Mouse (Mus musculus): ENCODE data around the gene Dis3l.

Dis3l gene

GRCm38 (mm10) chr9:64261023-64261422, 80.1 kb downstream of the Dis3l start:
- WGBS = 78% methylated on average over 4 of the region's 4 CpGs

- WGBS = 89% methylated on average over 5 of the region's 5 CpGs
These were observed 81.2 kb downstream of the Dis3l start for GRCm38 (mm10) chr9:64259906-64260305.
